Mouse (Mus musculus) limb, embryonic 13.5 days (tissue): ENCODE data around the gene Anpep. TPM values are rescaled to one million over a fixed set of nuclear protein-coding genes. Genes with fewer than 3 reads are reported as not detected.
A peak's percentile ranks its signal among the peaks of the same experiment; 100 is the strongest.
"Not testable (repeated sequence)": the region's sequence is repeated elsewhere in the genome, so short reads cannot be mapped to it uniquely, and the experiment has no call there.

Experiments
- ATAC-seq: fragments of 200-750 bp; cut with Nextera tagmentation; 2 replicates; pipeline ENCODE4 v1.8.0; 2017; ENCODE audit warnings: low read depth, moderate number of reproducible peaks, moderate TSS enrichment; ENCODE audit not compliant: low FRiP score
- H3K27ac ChIP-seq: fragments of 300-500 bp; sonication (generic); 2 replicates; pipeline ENCODE4 v1.5.1; 2015; ENCODE audit warnings: inconsistent platforms, mild to moderate bottlenecking, moderate library complexity
- H3K27me3 ChIP-seq: fragments of 300-500 bp; sonication (generic); 2 replicates; pipeline ENCODE4 v1.6.1; 2015; ENCODE audit warnings: mild to moderate bottlenecking, inconsistent platforms
- H3K36me3 ChIP-seq: fragments of 300-500 bp; sonication (generic); 2 replicates; pipeline ENCODE4 v1.6.1; 2015; ENCODE audit warnings: inconsistent platforms, mild to moderate bottlenecking, moderate library complexity
- H3K4me1 ChIP-seq: fragments of 300-500 bp; sonication (generic); 2 replicates; pipeline ENCODE4 v1.6.1; 2015; ENCODE audit warnings: inconsistent platforms
- H3K4me2 ChIP-seq: fragments of 300-500 bp; sonication (generic); replicated peaks from 2 replicates; pipeline ENCODE4 v1.6.1; 2015; ENCODE audit warnings: inconsistent platforms, mild to moderate bottlenecking, moderate library complexity
- H3K4me3 ChIP-seq: fragments of 300-500 bp; sonication (generic); 2 replicates; pipeline ENCODE4 v1.5.1; 2015; ENCODE audit warnings: moderate library complexity, mild to moderate bottlenecking, inconsistent platforms
- H3K9ac ChIP-seq: fragments of 300-500 bp; sonication (generic); 2 replicates; pipeline ENCODE4 v1.6.1; 2015; ENCODE audit warnings: mild to moderate bottlenecking, inconsistent platforms
- H3K9me3 ChIP-seq: fragments of 300-500 bp; sonication (generic); 2 replicates; pipeline ENCODE4 v1.6.1; 2016; ENCODE audit warnings: inconsistent platforms
- WGBS: fragments of 180-500 bp; shearing (Covaris S2); methylation state at CpG from one replicate; pipeline ENCODE4 v1.1.7; 2015; 5-methylcytosine and 5-hydroxymethylcytosine counted together
- polyA plus RNA-seq: library from polyadenylated mRNA; unstranded; fragments of >200 nt; fragmentation: Nextera tagmentation; extraction: Ambion mirVana; gene quantifications from 2 replicates; pipeline ENCODE4 v1.2.1, GENCODE M21; 2015

The Anpep gene
- polyA plus RNA-seq, 1 experiment from 2014 or later: 15.2 TPM

GRCm38 (mm10) chr7:79801391-79801790, 59.5 kb downstream of the Anpep start:
- Histone ChIP-seq H3K36me3 (no peaks in the 10 kb centered on the region), H3K27ac (no peak overlapping the region), H3K4me3 (no peak overlapping the region), H3K4me1 (peaks cover 9% of the 10 kb centered on the region; the same call in 1 of the 2 replicates), H3K27me3 (peaks cover 8% of the 10 kb centered on the region; the same call in 1 of the 2 replicates), H3K9ac (no peak overlapping the region), H3K4me2 (no peak overlapping the region), H3K9me3 (no peaks in the 10 kb centered on the region)
- ATAC-seq: no peak
- WGBS: 64% methylated on average over 11 of the region's 11 CpGs

GRCm38 (mm10) chr7:79800336-79800735, 60.5 kb downstream of the Anpep start:
- no peak overlapping the region for H3K9ac ChIP-seq
- 78% methylated on average over 4 of the region's 4 CpGs for WGBS
- ATAC-seq: no peak

GRCm38 (mm10) chr7:79799506-79799905, 61.4 kb downstream of the Anpep start:
- H3K27ac ChIP-seq: no peak overlapping the region
- no peak overlapping the region for H3K4me2 ChIP-seq
- H3K36me3 ChIP-seq: no peaks in the 10 kb centered on the region
- no peaks in the 10 kb centered on the region for H3K9me3 ChIP-seq
- WGBS: 69% methylated on average over 6 of the region's 6 CpGs
- ATAC-seq: no peak
- H3K27me3 ChIP-seq: peaks cover 25% of the 10 kb centered on the region
- no peak overlapping the region for H3K9ac ChIP-seq
- peaks cover 9% of the 10 kb centered on the region; the same call in 1 of the 2 replicates for H3K4me1 ChIP-seq
- H3K4me3 ChIP-seq: no peak overlapping the region

More at GRCm38 (mm10) chr7:79800336-79800735, 60.5 kb downstream of the Anpep start:
- Histone ChIP-seq H3K4me2 (no peak overlapping the region), H3K27me3 (peaks cover 17% of the 10 kb centered on the region), H3K36me3 (no peaks in the 10 kb centered on the region), H3K4me1 (peaks cover 9% of the 10 kb centered on the region; the same call in 1 of the 2 replicates), H3K4me3 (no peak overlapping the region), H3K9me3 (no peaks in the 10 kb centered on the region), H3K27ac (no peak overlapping the region)

- no peak overlapping the region; the same call in 1 of the 2 replicates for H3K9ac ChIP-seq
- no peak for ATAC-seq
- peaks cover 8% of the 10 kb centered on the region; the same call in 1 of the 2 replicates for H3K4me1 ChIP-seq
- H3K4me3 ChIP-seq: no peak overlapping the region
- no peak overlapping the region for H3K27ac ChIP-seq
- peaks cover 30% of the 10 kb centered on the region for H3K27me3 ChIP-seq
- no peaks in the 10 kb centered on the region for H3K9me3 ChIP-seq
- no peaks in the 10 kb centered on the region for H3K36me3 ChIP-seq
- WGBS: 2% methylated on average over 8 of the region's 8 CpGs
- no peak overlapping the region for H3K4me2 ChIP-seq
Observed at GRCm38 (mm10) chr7:79799048-79799447, 61.8 kb downstream of the Anpep start.

GRCm38 (mm10) chr7:79798606-79799005, 62.3 kb downstream of the Anpep start:
- no peak overlapping the region for H3K27ac ChIP-seq
- WGBS: 19% methylated on average over 5 of the region's 5 CpGs
- 0 out of 2 replicates have a peak, but pooled peaks cover 4% of the 10 kb centered on the region for H3K4me1 ChIP-seq
- H3K4me2 ChIP-seq: no peak overlapping the region
- no peak overlapping the region for H3K4me3 ChIP-seq
- ATAC-seq: no peak
- H3K27me3 ChIP-seq: peaks cover 34% of the 10 kb centered on the region
- H3K9me3 ChIP-seq: no peaks in the 10 kb centered on the region
- H3K36me3 ChIP-seq: no peaks in the 10 kb centered on the region
- no peak overlapping the region; the same call in 1 of the 2 replicates for H3K9ac ChIP-seq

- ATAC-seq: no peak
- 72% methylated on average over 6 of the region's 6 CpGs for WGBS
- H3K27me3 ChIP-seq: peaks cover 78% of the 10 kb centered on the region
- H3K27ac ChIP-seq: no peak within 1 kb of the TSS
- peak within 1 kb of the TSS; percentile 65 for H3K9ac ChIP-seq
- no peaks in the 10 kb centered on the region for H3K9me3 ChIP-seq
- H3K4me2 ChIP-seq: peak within 1 kb of the TSS; percentile 88
- H3K36me3 ChIP-seq: no peaks in the 10 kb centered on the region
- H3K4me1 ChIP-seq: peaks cover 25% of the 10 kb centered on the region
- peak within 1 kb of the TSS; percentile 53 for H3K4me3 ChIP-seq
Observed at GRCm38 (mm10) chr7:79793688-79794087, 67.2 kb downstream of the Anpep start, which contains the start of gene Mesp1. Gene Mesp1, minus strand, starts transcription at chr7:79793788.

GRCm38 (mm10) chr7:79792635-79793421, 68.0 kb downstream of the Anpep start:
- no peak; the same call in 1 of the 2 replicates for ATAC-seq
- peaks cover 24% of the 10 kb centered on the region for H3K4me1 ChIP-seq
- 2% methylated on average over 76 of the region's 80 CpGs for WGBS
- H3K36me3 ChIP-seq: no peaks in the 10 kb centered on the region
- H3K9ac ChIP-seq: peak overlapping the region; percentile 65
- no peaks in the 10 kb centered on the region for H3K9me3 ChIP-seq
- no peak overlapping the region for H3K27ac ChIP-seq
- peak overlapping the region; percentile 53 for H3K4me3 ChIP-seq
- H3K4me2 ChIP-seq: peak overlapping the region; percentile 88
- H3K27me3 ChIP-seq: peaks cover 84% of the 10 kb centered on the region

- 14% methylated on average over 2 of the region's 2 CpGs for WGBS
Observed at GRCm38 (mm10) chr7:79789812-79790211, 71.0 kb downstream of the Anpep start.

GRCm38 (mm10) chr7:79786295-79786694, 74.6 kb downstream of the Anpep start:
- H3K9ac ChIP-seq: no peak overlapping the region
- WGBS: 17% methylated on average over 6 of the region's 6 CpGs
- H3K4me2 ChIP-seq: no peak overlapping the region
- peak; percentile 48; the same call in 1 of the 2 replicates for ATAC-seq
- H3K36me3 ChIP-seq: no peaks in the 10 kb centered on the region
- H3K4me3 ChIP-seq: no peak overlapping the region
- 0 out of 2 replicates have a peak, but pooled peaks cover 9% of the 10 kb centered on the region for H3K4me1 ChIP-seq
- peaks cover 35% of the 10 kb centered on the region for H3K27me3 ChIP-seq
- no peak overlapping the region for H3K27ac ChIP-seq
- H3K9me3 ChIP-seq: no peaks in the 10 kb centered on the region

More at GRCm38 (mm10) chr7:79789812-79790211, 71.0 kb downstream of the Anpep start:
- not testable (repeated sequence) for ATAC-seq, H3K4me2 ChIP-seq, H3K4me3 ChIP-seq, H3K9ac ChIP-seq, H3K27ac ChIP-seq, H3K36me3 ChIP-seq, H3K9me3 ChIP-seq
- Histone ChIP-seq H3K4me1 (peaks cover 22% of the 10 kb centered on the region), H3K27me3 (peaks cover 70% of the 10 kb centered on the region)

GRCm38 (mm10) chr7:79782516-79782855, 78.4 kb downstream of the Anpep start:
- Histone ChIP-seq H3K4me1 (peaks cover 4% of the 10 kb centered on the region; the same call in 1 of the 2 replicates), H3K9me3 (no peaks in the 10 kb centered on the region), H3K9ac (no peak overlapping the region), H3K4me3 (no peak overlapping the region), H3K27me3 (peaks cover 4% of the 10 kb centered on the region; the same call in 1 of the 2 replicates), H3K4me2 (no peak overlapping the region), H3K27ac (no peak overlapping the region), H3K36me3 (no peaks in the 10 kb centered on the region)
- 89% methylated on average over 2 of the region's 2 CpGs for WGBS
- ATAC-seq: no peak

GRCm38 (mm10) chr7:79781826-79782515, 78.9 kb downstream of the Anpep start:
- H3K27me3 ChIP-seq: no peaks in the 10 kb centered on the region
- no peak overlapping the region for H3K4me3 ChIP-seq
- H3K4me1 ChIP-seq: peaks cover 4% of the 10 kb centered on the region; the same call in 1 of the 2 replicates
- ATAC-seq: no peak
- H3K27ac ChIP-seq: no peak overlapping the region
- no peak overlapping the region for H3K9ac ChIP-seq
- no peak overlapping the region for H3K4me2 ChIP-seq
- H3K9me3 ChIP-seq: no peaks in the 10 kb centered on the region
- WGBS: 82% methylated on average over 11 of the region's 11 CpGs
- H3K36me3 ChIP-seq: no peaks in the 10 kb centered on the region
